Mouse (Mus musculus): ENCODE data around the gene Gbf1. TPM values are rescaled to one million over a fixed set of nuclear protein-coding genes. Genes with fewer than 3 reads are reported as not detected.
A peak's percentile ranks its signal among the peaks of the same experiment; 100 is the strongest.
"Not testable (repeated sequence)": the region's sequence is repeated elsewhere in the genome, so short reads cannot be mapped to it uniquely, and the experiment has no call there.

Gbf1 gene
- polyA plus RNA-seq, 1 experiment from 2014 or later = 28.0 TPM

GRCm38 (mm10) chr19:46214541-46214940 is 62.2 kb downstream of the Gbf1 start:
- Histone ChIP-seq H3K27me3 (replicated peaks; ENCODE audit: control insufficient read depth, insufficient read depth, low read length) (no peaks in the 10 kb centered on the region), H3K27ac (ENCODE audit: low read depth, low read length) (no peak overlapping the region), H3K9ac (ENCODE audit: low read depth, low read length) (no peak overlapping the region), H3K36me3 (ENCODE audit: control insufficient read depth, insufficient read depth) (peaks cover 4% of the 10 kb centered on the region; the same call in 1 of the 2 replicates), H3K9me3 (ENCODE audit: control insufficient read depth) (no peaks in the 10 kb centered on the region), H3K4me3 (ENCODE audit: low read depth, low read length) (no peak overlapping the region), H3K4me2 (replicated peaks; ENCODE audit: low read depth) (no peak overlapping the region), H3K4me1 (replicated peaks; ENCODE audit: control insufficient read depth, insufficient read depth, low read length) (no peaks in the 10 kb centered on the region; the same call in 1 of the 2 replicates)
- no peak for ATAC-seq
- WGBS = 73% methylated on average over 5 of the region's 5 CpGs
- TF ChIP-seq CTCF (IDR thresholded peaks at IDR 0.05; ENCODE audit: low read depth) = no peak

- H3K9me3 ChIP-seq (ENCODE audit: control insufficient read depth) = no peaks in the 10 kb centered on the region
- no peaks in the 10 kb centered on the region; the same call in 1 of the 2 replicates for H3K4me1 ChIP-seq (replicated peaks; ENCODE audit: control insufficient read depth, insufficient read depth, low read length)
- no peak overlapping the region for H3K9ac ChIP-seq (ENCODE audit: low read depth, low read length)
- H3K27ac ChIP-seq (ENCODE audit: low read depth, low read length) = no peak overlapping the region; the same call in 1 of the 2 replicates
- H3K36me3 ChIP-seq (ENCODE audit: control insufficient read depth, insufficient read depth) = peaks cover 4% of the 10 kb centered on the region; the same call in 1 of the 2 replicates
- no peaks in the 10 kb centered on the region for H3K27me3 ChIP-seq (replicated peaks; ENCODE audit: control insufficient read depth, insufficient read depth, low read length)
- H3K4me2 ChIP-seq (replicated peaks; ENCODE audit: low read depth) = no peak overlapping the region
- WGBS = 19% methylated on average over 3 of the region's 3 CpGs
- no peak overlapping the region for H3K4me3 ChIP-seq (ENCODE audit: low read depth, low read length)
- no peak for TF ChIP-seq CTCF (IDR thresholded peaks at IDR 0.05; ENCODE audit: low read depth)
- ATAC-seq = 0 out of 2 replicates have a peak, but pooled peaks have one; percentile 19
Measured at GRCm38 (mm10) chr19:46215401-46215800, 63.1 kb downstream of the Gbf1 start.

GRCm38 (mm10) chr19:46216716-46217115 is 64.4 kb downstream of the Gbf1 start:
- ATAC-seq = no peak
- no peak overlapping the region for H3K4me3 ChIP-seq (ENCODE audit: low read depth, low read length)

GRCm38 (mm10) chr19:46217347-46217746 is 65.0 kb downstream of the Gbf1 start:
- H3K36me3 ChIP-seq (ENCODE audit: control insufficient read depth, insufficient read depth); H3K27me3 ChIP-seq (replicated peaks; ENCODE audit: control insufficient read depth, insufficient read depth, low read length); ATAC-seq; H3K4me2 ChIP-seq (replicated peaks; ENCODE audit: low read depth); H3K4me1 ChIP-seq (replicated peaks; ENCODE audit: control insufficient read depth, insufficient read depth, low read length); H3K4me3 ChIP-seq (ENCODE audit: low read depth, low read length); H3K9ac ChIP-seq (ENCODE audit: low read depth, low read length); H3K9me3 ChIP-seq (ENCODE audit: control insufficient read depth); H3K27ac ChIP-seq (ENCODE audit: low read depth, low read length): not testable (repeated sequence)

More at GRCm38 (mm10) chr19:46216716-46217115, 64.4 kb downstream of the Gbf1 start:
- no peak for TF ChIP-seq CTCF (IDR thresholded peaks at IDR 0.05; ENCODE audit: low read depth)
- peaks cover 4% of the 10 kb centered on the region; the same call in 1 of the 2 replicates for H3K36me3 ChIP-seq (ENCODE audit: control insufficient read depth, insufficient read depth)
- no peak overlapping the region for H3K4me2 ChIP-seq (replicated peaks; ENCODE audit: low read depth)
- H3K27me3 ChIP-seq (replicated peaks; ENCODE audit: control insufficient read depth, insufficient read depth, low read length) = no peaks in the 10 kb centered on the region
- no peak overlapping the region for H3K9ac ChIP-seq (ENCODE audit: low read depth, low read length)
- no peaks in the 10 kb centered on the region; the same call in 1 of the 2 replicates for H3K4me1 ChIP-seq (replicated peaks; ENCODE audit: control insufficient read depth, insufficient read depth, low read length)
- H3K9me3 ChIP-seq (ENCODE audit: control insufficient read depth) = no peaks in the 10 kb centered on the region
- 54% methylated on average over 1 of the region's 1 CpGs for WGBS
- H3K27ac ChIP-seq (ENCODE audit: low read depth, low read length) = no peak overlapping the region

- TF ChIP-seq CTCF (IDR thresholded peaks at IDR 0.05; ENCODE audit: low read depth) = no peak
- H3K4me2 ChIP-seq (replicated peaks; ENCODE audit: low read depth) = no peak overlapping the region
Measured at GRCm38 (mm10) chr19:46220116-46220515, 67.8 kb downstream of the Gbf1 start.

GRCm38 (mm10) chr19:46223118-46223517 is 70.8 kb downstream of the Gbf1 start:
- Histone ChIP-seq H3K36me3 (ENCODE audit: control insufficient read depth, insufficient read depth) (no peaks in the 10 kb centered on the region), H3K27ac (ENCODE audit: low read depth, low read length) (no peak overlapping the region), H3K27me3 (replicated peaks; ENCODE audit: control insufficient read depth, insufficient read depth, low read length) (no peaks in the 10 kb centered on the region), H3K9me3 (ENCODE audit: control insufficient read depth) (no peaks in the 10 kb centered on the region), H3K4me2 (replicated peaks; ENCODE audit: low read depth) (no peak overlapping the region), H3K9ac (ENCODE audit: low read depth, low read length) (no peak overlapping the region), H3K4me3 (ENCODE audit: low read depth, low read length) (no peak overlapping the region), H3K4me1 (replicated peaks; ENCODE audit: control insufficient read depth, insufficient read depth, low read length) (no peaks in the 10 kb centered on the region)
- no peak for ATAC-seq
- 80% methylated on average over 4 of the region's 4 CpGs for WGBS
- TF ChIP-seq CTCF (IDR thresholded peaks at IDR 0.05; ENCODE audit: low read depth) = no peak

More at GRCm38 (mm10) chr19:46220116-46220515, 67.8 kb downstream of the Gbf1 start:
- Histone ChIP-seq H3K9me3 (ENCODE audit: control insufficient read depth) (no peaks in the 10 kb centered on the region), H3K9ac (ENCODE audit: low read depth, low read length) (no peak overlapping the region), H3K27me3 (replicated peaks; ENCODE audit: control insufficient read depth, insufficient read depth, low read length) (no peaks in the 10 kb centered on the region), H3K4me3 (ENCODE audit: low read depth, low read length) (no peak overlapping the region), H3K4me1 (replicated peaks; ENCODE audit: control insufficient read depth, insufficient read depth, low read length) (no peaks in the 10 kb centered on the region; the same call in 1 of the 2 replicates), H3K36me3 (ENCODE audit: control insufficient read depth, insufficient read depth) (no peaks in the 10 kb centered on the region), H3K27ac (ENCODE audit: low read depth, low read length) (no peak overlapping the region)
- no peak for ATAC-seq
- 90% methylated on average over 5 of the region's 5 CpGs for WGBS

- Histone ChIP-seq H3K4me3 (ENCODE audit: low read depth, low read length) (no peak overlapping the region), H3K27me3 (replicated peaks; ENCODE audit: control insufficient read depth, insufficient read depth, low read length) (no peaks in the 10 kb centered on the region), H3K9ac (ENCODE audit: low read depth, low read length) (no peak overlapping the region), H3K9me3 (ENCODE audit: control insufficient read depth) (no peaks in the 10 kb centered on the region), H3K4me1 (replicated peaks; ENCODE audit: control insufficient read depth, insufficient read depth, low read length) (no peaks in the 10 kb centered on the region), H3K27ac (ENCODE audit: low read depth, low read length) (no peak overlapping the region; the same call in 1 of the 2 replicates), H3K4me2 (replicated peaks; ENCODE audit: low read depth) (no peak overlapping the region), H3K36me3 (ENCODE audit: control insufficient read depth, insufficient read depth) (0 out of 2 replicates have a peak, but pooled peaks cover 4% of the 10 kb centered on the region)
- no peak for ATAC-seq
- no peak for TF ChIP-seq CTCF (IDR thresholded peaks at IDR 0.05; ENCODE audit: low read depth)
- WGBS = 67% methylated on average over 2 of the region's 2 CpGs
Measured at GRCm38 (mm10) chr19:46224882-46225281, 72.6 kb downstream of the Gbf1 start.
